Mouse (Mus musculus) cortical plate, adult 2 months (tissue): ENCODE measurements at regions not wholly inside any gene's neighbourhood (a gene's known extent, or its start where the extent isn't known, plus 50 kb on each side); places are given as distances from the start of the nearest gene placed in this dataset.

Experiments
- CTCF ChIP-seq: fragments of 200-500 bp; IDR thresholded peaks from 2 replicates; pipeline ENCODE4 v1.5.1; 2011; ENCODE audit warnings: mild to moderate bottlenecking, control low read depth, low read length; ENCODE audit not compliant: insufficient read depth; ENCODE audit errors: extremely low read depth
- POLR2A ChIP-seq: fragments of 200-500 bp; IDR thresholded peaks from 2 replicates; pipeline ENCODE4 v1.6.1; 2011; ENCODE audit warnings: mild to moderate bottlenecking, low read length, control low read depth; ENCODE audit not compliant: insufficient read depth; ENCODE audit errors: extremely low read depth

GRCm38 (mm10) chr13:82264236-82264635 is 481.4 kb downstream of the Cetn3 start:
- TF ChIP-seq CTCF (no peak), POLR2A (no peak)
